Mouse (Mus musculus) adrenal gland, postnatal 0 days (tissue): ENCODE measurements around the gene Pla2g5. TPM values are rescaled to one million over a fixed set of nuclear protein-coding genes. Genes with fewer than 3 reads are reported as not detected.

Experiments
- polyA plus RNA-seq: library from polyadenylated mRNA; unstranded; fragments of >200 nt; fragmentation: Nextera tagmentation; extraction: Ambion mirVana; gene quantifications from 2 replicates; pipeline ENCODE4 v1.2.1, GENCODE M21; 2015

The Pla2g5 gene
- 51.0 and 71.1 TPM in 2 replicates for polyA plus RNA-seq

GRCm38 (mm10) chr4:138863344-138863998 is at the start of gene Pla2g5:
Pla2g5 (minus strand) TSS chr4:138863482.

GRCm38 (mm10) chr4:138877731-138878130 is 14.4 kb upstream of the Pla2g5 start, which contains the start of gene Pla2g2e:
Pla2g2e (plus strand) TSS chr4:138877942.

GRCm38 (mm10) chr4:138873864-138874263 is 10.6 kb upstream of the Pla2g5 start, which contains the start of gene Gm13030:
Gm13030 (minus strand) TSS chr4:138873964.

GRCm38 (mm10) chr4:138775435-138775834 is 87.8 kb downstream of the Pla2g5 start, which contains the start of gene Pla2g2d:
Pla2g2d (plus strand) TSS chr4:138775735.

GRCm38 (mm10) chr4:138757416-138757815 is 105.9 kb downstream of the Pla2g5 start, which contains the start of gene Pla2g2f:
Pla2g2f (minus strand) TSS chr4:138757626.

Other genes with a start within 250 kb of the Pla2g5 start
- 0.17 and 0.24 TPM in 2 replicates for gene Vwa5b1, start 227.6 kb downstream of the Pla2g5 start, polyA plus RNA-seq
- 1.3 TPM in 2 replicates for gene Pla2g2c, start 138.7 kb downstream of the Pla2g5 start, polyA plus RNA-seq
- 0.61 and 1.2 TPM in 2 replicates for gene Ubxn10, start 126.3 kb downstream of the Pla2g5 start, polyA plus RNA-seq
- 8.4 and 9.8 TPM in 2 replicates for gene Pla2g2f, start 105.9 kb downstream of the Pla2g5 start, polyA plus RNA-seq
- gene Pla2g2d, start 87.7 kb downstream of the Pla2g5 start, polyA plus RNA-seq: 1.6 and 2.0 TPM in 2 replicates
- gene Gm13030, start 10.5 kb upstream of the Pla2g5 start, polyA plus RNA-seq: not detected in 2 replicates
- 0.50 TPM in 1 of 2 replicates, not detected in the other for gene Pla2g2e, start 14.5 kb upstream of the Pla2g5 start, polyA plus RNA-seq
- gene Otud3, start 50.5 kb upstream of the Pla2g5 start, polyA plus RNA-seq: 2.4 and 3.1 TPM in 2 replicates
- 0.11 and 0.30 TPM in 2 replicates for gene Rnf186, start 103.6 kb upstream of the Pla2g5 start, polyA plus RNA-seq
- gene Tmco4, start 109.4 kb upstream of the Pla2g5 start, polyA plus RNA-seq: 6.9 and 9.6 TPM in 2 replicates
- 0.06 and 0.09 TPM in 2 replicates for gene Htr6, start 212.1 kb upstream of the Pla2g5 start, polyA plus RNA-seq
- 106 and 199 TPM in 2 replicates for gene Nbl1, start 229.5 kb upstream of the Pla2g5 start, polyA plus RNA-seq